Mouse (Mus musculus) CH12.LX (cell line): ENCODE measurements around the gene Ppil1.

Source experiments
- CHD1 ChIP-seq: IDR thresholded peaks from 2 replicates; pipeline ENCODE4 v1.6.1; 2012; ENCODE audit warnings: low read depth, low read length, improper control_type of control experiment, inconsistent platforms
- CTCF ChIP-seq, 2 experiments: IDR thresholded peaks in 1 of 2; conservative IDR thresholded peaks in 1 of 2; 2 replicates each; pipeline ENCODE4 v1.5.1; 2011 to 2012; ENCODE audit warnings: low read depth in 2 of 2, low read length in 2 of 2, improper control_type of control experiment in 1 of 2, inconsistent platforms in 1 of 2, mild to moderate bottlenecking in 1 of 2, moderate library complexity in 1 of 2
- KAT2A ChIP-seq: IDR thresholded peaks from 2 replicates; pipeline ENCODE4 v1.6.1; 2012; ENCODE audit warnings: low read length, improper control_type of control experiment, inconsistent platforms; ENCODE audit not compliant: insufficient replicate concordance
- MAX ChIP-seq: IDR thresholded peaks from 2 replicates; pipeline ENCODE4 v1.6.1; 2011; ENCODE audit warnings: low read length, improper control_type of control experiment
- NELFE ChIP-seq: IDR thresholded peaks from 2 replicates; pipeline ENCODE4 v1.6.1; 2011; ENCODE audit warnings: low read depth, low read length, improper control_type of control experiment
- POLR2A ChIP-seq: IDR thresholded peaks from 2 replicates; pipeline ENCODE4 v1.6.1; 2011; ENCODE audit warnings: low read depth, mild to moderate bottlenecking, improper control_type of control experiment, low read length
- UBTF ChIP-seq: IDR thresholded peaks from 2 replicates; pipeline ENCODE4 v1.6.1; 2012; ENCODE audit warnings: low read depth, mild to moderate bottlenecking, inconsistent platforms, low read length, improper control_type of control experiment, moderate library complexity
- ZC3H11A ChIP-seq: IDR thresholded peaks from 2 replicates; pipeline ENCODE4 v1.6.1; 2012; ENCODE audit warnings: low read depth, mild to moderate bottlenecking, inconsistent platforms, low read length, improper control_type of control experiment
- ZNF384 ChIP-seq: IDR thresholded peaks from 2 replicates; pipeline ENCODE4 v1.6.1; 2012; ENCODE audit warnings: low read depth, low read length, improper control_type of control experiment, inconsistent platforms

GRCm38 (mm10) chr17:29245725-29246124 lies 18.3 kb downstream of the Ppil1 start:
- no peak for TF ChIP-seq CTCF (conservative IDR thresholded peaks at IDR 0.05 in 1 of 2, IDR thresholded peaks at IDR 0.05 in 1 of 2; ENCODE audit: low read depth in 2 of 2, low read length in 2 of 2)
- no peak for TF ChIP-seq CHD1
- no peak for TF ChIP-seq POLR2A
- TF ChIP-seq ZNF384 = no peak
- TF ChIP-seq KAT2A = no peak
- no peak for TF ChIP-seq NELFE
- TF ChIP-seq UBTF = no peak
- TF ChIP-seq ZC3H11A = no peak
- no peak for TF ChIP-seq MAX
